Mouse (Mus musculus) gonadal fat pad, adult 2 months (tissue): ENCODE results near the gene Pitpnm3. TPM values are rescaled to one million over a fixed set of nuclear protein-coding genes. Genes with fewer than 3 reads are reported as not detected.

Experiments
- DNase-seq: peaks from one replicate; pipeline ENCODE4 v3.0.0-alpha.2; 2012; ENCODE audit warnings: low read depth
- polyA plus RNA-seq: library from polyadenylated mRNA; depleted of rRNA; stranded (reverse); fragments of >200 nt; gene quantifications from 2 replicates; pipeline ENCODE4 v1.2.3, GENCODE M21; 2012; rRNA removed

Gene Pitpnm3
- polyA plus RNA-seq, 1 experiment = 3.0 TPM

- DNase-seq = no peak
Measured at GRCm38 (mm10) chr11:72022827-72023226, 112.8 kb downstream of the Pitpnm3 start.

GRCm38 (mm10) chr11:72021015-72021414 is 114.6 kb downstream of the Pitpnm3 start:
- DNase-seq = no peak

- DNase-seq = no peak
Measured at GRCm38 (mm10) chr11:72017253-72017601, 118.4 kb downstream of the Pitpnm3 start.

DNA sequence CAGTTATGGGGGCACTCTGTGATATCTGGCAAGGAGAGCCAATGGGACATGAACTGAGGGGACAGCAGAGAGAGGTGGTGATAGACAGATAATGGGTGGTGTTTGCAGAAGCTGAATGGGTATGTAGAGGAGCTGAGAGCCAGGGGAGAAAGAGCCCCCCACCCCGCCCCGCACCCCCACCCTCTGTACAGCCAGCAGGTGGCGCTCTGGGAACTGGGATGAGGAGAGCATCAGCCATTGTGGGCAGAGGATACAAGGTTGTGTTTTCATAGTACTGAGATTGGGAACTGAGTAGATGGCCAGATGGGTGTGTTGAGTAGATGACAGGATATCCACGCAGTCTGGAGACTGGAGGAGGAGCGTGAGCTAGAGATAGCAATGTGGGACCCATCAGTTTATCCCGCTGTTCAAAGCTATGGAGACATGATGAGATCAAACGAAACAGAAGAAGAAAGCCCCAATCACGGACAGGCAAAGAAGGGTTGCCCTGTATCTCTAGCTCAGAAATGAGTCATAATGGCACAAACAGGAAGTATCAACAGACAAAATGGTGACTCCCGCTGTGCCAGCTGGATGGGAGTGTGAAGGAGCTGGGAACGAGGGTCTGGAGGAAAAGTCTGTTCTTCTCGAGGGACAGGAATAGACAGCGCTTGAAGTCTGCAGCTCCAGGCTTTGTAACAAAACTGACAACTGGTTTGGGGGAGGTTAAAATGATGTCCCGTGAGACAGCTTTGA is 118.9 kb downstream of the Pitpnm3 start:
- no peak for DNase-seq

- DNase-seq = no peak
Measured at GRCm38 (mm10) chr11:72014674-72015073, 120.9 kb downstream of the Pitpnm3 start.

GRCm38 (mm10) chr11:72011955-72012354 is 123.6 kb downstream of the Pitpnm3 start:
- no peak for DNase-seq

DNA sequence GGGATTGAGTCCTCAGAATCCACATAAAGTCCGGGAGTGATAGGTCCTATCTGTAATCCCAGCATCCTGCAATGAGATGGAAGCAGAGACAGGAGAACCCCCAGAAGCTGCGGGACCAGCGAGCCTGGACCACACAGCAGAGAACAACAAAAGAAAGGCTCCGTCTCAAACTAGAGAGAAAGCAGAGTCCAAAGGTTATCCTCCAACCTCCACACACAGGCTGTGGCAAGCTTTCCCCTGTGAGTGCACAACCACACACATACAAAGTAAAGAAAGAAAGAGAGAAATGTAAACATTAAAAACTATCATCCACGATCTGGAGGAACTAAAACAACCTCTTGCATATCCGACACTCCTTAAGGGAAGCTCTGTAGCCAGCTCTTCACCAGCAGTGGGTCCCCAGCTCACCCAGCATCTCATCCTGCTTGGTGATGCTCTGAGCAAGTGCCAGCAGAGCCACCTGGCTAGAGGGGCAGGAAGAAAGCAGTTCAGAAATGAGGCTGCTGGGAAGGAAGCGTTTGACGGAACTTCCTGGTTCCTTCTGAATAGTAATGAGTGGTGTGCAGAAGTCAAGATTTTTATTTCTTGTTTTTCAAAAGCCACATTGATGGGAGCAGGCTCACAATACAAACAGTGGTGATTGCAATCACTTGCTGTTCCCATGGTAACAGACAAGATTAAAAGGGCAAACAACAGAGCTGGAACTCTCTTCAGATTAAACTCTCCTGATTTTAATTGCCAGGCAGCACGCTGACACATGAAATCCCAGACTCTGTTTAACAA is 124.4 kb downstream of the Pitpnm3 start:
- DNase-seq = no peak

GRCm38 (mm10) chr11:72010367-72010766 is 125.2 kb downstream of the Pitpnm3 start:
- no peak for DNase-seq

DNA sequence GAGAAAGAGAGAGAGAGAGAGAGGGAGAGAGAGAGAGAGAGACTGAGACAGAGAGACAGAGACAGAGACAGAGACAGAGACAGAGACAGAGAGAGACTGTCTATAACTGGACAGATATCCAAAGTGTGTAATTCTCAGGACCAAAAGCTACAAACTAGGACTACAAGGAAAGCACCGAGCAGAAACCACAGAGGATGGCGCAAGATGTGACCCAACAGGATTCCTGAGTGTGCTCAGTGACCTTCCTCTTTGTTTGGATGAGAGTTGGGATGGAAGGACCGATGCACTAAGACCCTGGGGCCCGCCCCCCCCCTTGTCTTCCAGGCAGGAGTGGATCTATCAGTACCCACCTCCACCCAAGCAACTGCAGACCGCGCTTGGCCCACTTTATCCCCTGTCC is 130.0 kb downstream of the Pitpnm3 start:
- DNase-seq = no peak

DNA sequence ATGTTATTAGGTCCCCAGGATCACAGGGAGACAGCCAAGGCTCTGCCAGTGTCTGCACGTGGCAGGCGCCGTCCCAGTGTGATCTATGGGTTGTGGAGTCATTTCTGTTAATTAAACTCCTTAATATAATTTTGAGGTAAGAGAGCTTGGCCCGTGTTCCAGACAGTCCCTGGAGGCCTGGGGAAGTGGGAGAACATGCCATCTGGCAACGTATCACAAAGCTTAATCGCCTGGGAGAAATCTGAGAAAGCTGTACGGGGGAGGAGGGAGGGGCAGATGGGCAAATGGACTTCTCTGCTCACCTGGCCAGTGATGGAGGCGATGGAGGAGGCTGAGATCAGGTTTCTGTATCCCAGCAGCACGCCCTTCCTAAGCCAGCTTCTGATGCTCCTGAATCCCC is 132.4 kb downstream of the Pitpnm3 start:
- DNase-seq = no peak

GRCm38 (mm10) chr11:72002138-72002853 is 133.3 kb downstream of the Pitpnm3 start:
- no peak for DNase-seq

DNA sequence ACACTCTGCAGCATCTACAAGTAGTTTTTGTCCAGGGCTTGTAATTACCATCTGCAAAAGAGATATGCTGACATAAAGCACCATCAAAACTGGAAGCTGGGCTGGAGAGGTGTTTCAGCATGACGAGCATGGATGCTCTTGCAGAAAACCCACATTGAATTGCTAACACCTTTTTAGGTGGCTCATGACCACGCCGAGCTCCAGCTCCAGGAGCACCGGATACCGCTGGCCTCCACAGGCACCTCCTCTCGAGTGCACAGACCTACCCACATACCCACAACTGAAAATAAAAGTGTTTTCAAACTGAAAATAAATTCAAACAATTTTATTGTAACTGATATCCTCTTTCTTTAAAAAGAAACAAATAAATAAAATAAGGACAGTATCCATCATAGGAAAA is 135.4 kb downstream of the Pitpnm3 start:
- DNase-seq = no peak

Other genes starting within 250 kb of the Pitpnm3 start
- 0.09 and 0.11 TPM in 2 replicates for gene Aipl1, start 98.3 kb downstream of the Pitpnm3 start, polyA plus RNA-seq
- 0.44 and 3.0 TPM in 2 replicates for gene Pimreg, start 93.7 kb downstream of the Pitpnm3 start, polyA plus RNA-seq
- 0.22 and 0.56 TPM in 2 replicates for gene Gm43951, start 71.1 kb upstream of the Pitpnm3 start, polyA plus RNA-seq
- gene 4933427D14Rik, start 71.7 kb upstream of the Pitpnm3 start, polyA plus RNA-seq = 7.2 and 7.3 TPM in 2 replicates
- 88.0 and 88.3 TPM in 2 replicates for gene Txndc17, start 71.8 kb upstream of the Pitpnm3 start, polyA plus RNA-seq
- gene Med31, start 79.8 kb upstream of the Pitpnm3 start, polyA plus RNA-seq = 7.7 and 8.5 TPM in 2 replicates
- 0.18 and 0.34 TPM in 2 replicates for gene Slc13a5, start 131.4 kb upstream of the Pitpnm3 start, polyA plus RNA-seq
- gene Xaf1, start 165.9 kb upstream of the Pitpnm3 start, polyA plus RNA-seq = 15.5 and 21.2 TPM in 2 replicates
- 0.20 and 0.39 TPM in 2 replicates for gene Fbxo39, start 178.7 kb upstream of the Pitpnm3 start, polyA plus RNA-seq
- gene Tekt1, start 226.7 kb upstream of the Pitpnm3 start, polyA plus RNA-seq = 1.6 and 2.2 TPM in 2 replicates